In the genomic region with DNA sequence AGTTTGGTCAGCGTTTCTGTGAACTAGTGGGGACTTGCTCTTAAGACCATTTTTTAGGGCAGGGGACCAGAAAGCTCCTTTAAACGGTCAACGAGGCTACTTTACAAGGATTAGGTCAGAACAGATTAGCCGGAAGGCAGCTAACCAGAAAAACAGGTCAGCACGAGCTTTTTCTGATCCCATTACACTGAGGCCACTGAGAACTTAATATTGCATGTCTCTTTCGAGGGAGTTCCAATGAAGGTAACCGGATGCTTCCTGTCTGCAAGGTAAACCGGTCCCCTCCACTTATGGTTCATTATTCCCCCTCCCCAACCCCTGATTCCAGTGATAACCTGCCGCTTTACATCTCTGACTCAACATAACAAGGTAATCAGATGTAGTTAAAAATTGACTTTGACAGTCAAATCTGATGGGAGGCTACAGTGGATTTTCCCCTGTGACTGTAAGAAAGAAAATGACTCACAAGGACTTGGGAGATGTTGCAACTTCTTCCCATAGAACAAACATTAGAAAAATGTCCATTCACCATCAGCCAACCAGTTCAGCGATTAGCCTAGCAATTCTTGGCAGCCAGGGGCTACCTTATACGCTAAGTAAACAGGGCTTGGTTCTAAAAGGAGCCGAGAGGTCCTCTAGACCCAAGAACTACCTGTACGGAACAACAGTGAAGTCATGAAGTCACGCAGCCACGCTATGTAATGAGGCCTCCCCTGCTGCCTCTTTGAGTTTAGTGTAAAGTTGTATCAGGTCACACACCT, we compare ENCODE assay signal across 10 mouse cellular contexts. TPM values are rescaled to one million over a fixed set of nuclear protein-coding genes. Genes with fewer than 3 reads are reported as not detected.
DNase-seq lines count a peak whose midpoint lies in the region; ATAC-seq and TF ChIP-seq lines count a peak whose summit lies in the region.
"Had no signal": no experiment of that assay in that cellular context is flagged by ENCODE, and none has a peak within 500 bp of the region (broad histone marks: within the 10 kb centered on the region; RNA-seq: fewer than 3 reads in every experiment).

No protein-coding gene starts in this region.

- no peak overlapping the region for H3K9ac ChIP-seq in hindbrain, embryonic 13.5 days
- H3K9ac ChIP-seq: heart, embryonic 13.5 days; liver, embryonic 15.5 days had no signal

- ATAC-seq in erythroblast, adult 5-6 weeks (replicated peaks; ENCODE audit: low FRiP score, poor library complexity, severe bottlenecking) = no peak
- no peak for ATAC-seq in hindbrain, embryonic 13.5 days (ENCODE audit: low FRiP score)

- peak overlapping the region; percentile 27 for H3K27ac ChIP-seq in kidney, adult 2 months (ENCODE audit: insufficient read depth, low read depth, low read length)
- no peak overlapping the region for H3K27ac ChIP-seq in hindbrain, embryonic 13.5 days
- H3K27ac ChIP-seq: heart, embryonic 13.5 days; liver, embryonic 15.5 days had no signal

- DNase-seq in urinary bladder, postnatal 36 days (ENCODE audit: low spot score in 2 of 2) = peak; percentile 41 to 46
- DNase-seq in urinary bladder, adult 2 months (ENCODE audit: low spot score) = no peak
- DNase-seq in kidney, adult 2 months = peak; percentile 43
- peak; percentile 42 for DNase-seq in lung, postnatal 10 days
- peak; percentile 43 for DNase-seq in yolk sac, embryonic 10.5 days (ENCODE audit: low spot score)
- no peak for DNase-seq in left cerebral cortex, postnatal 10 days (ENCODE audit: extremely low spot score in 1 of 2, low spot score in 2 of 2)

- H3K4me1 ChIP-seq in kidney, adult 2 months (ENCODE audit: control insufficient read depth, insufficient read depth, low read length) = peaks cover 3% of the 10 kb centered on the region; the same call in 1 of the 2 replicates
- peaks cover 6% of the 10 kb centered on the region; the same call in 1 of the 2 replicates for H3K4me1 ChIP-seq in hindbrain, embryonic 13.5 days (replicated peaks)
- H3K4me1 ChIP-seq: heart, embryonic 13.5 days had no signal

- no peaks in the 10 kb centered on the region for H3K27me3 ChIP-seq in kidney, adult 2 months (replicated peaks; ENCODE audit: control insufficient read depth, insufficient read depth, low read length)
- H3K27me3 ChIP-seq in hindbrain, embryonic 13.5 days = no peaks in the 10 kb centered on the region
- H3K27me3 ChIP-seq: heart, embryonic 13.5 days; liver, embryonic 15.5 days had no signal

- no peak overlapping the region for H3K4me2 ChIP-seq in hindbrain, embryonic 13.5 days
- H3K4me2 ChIP-seq: heart, embryonic 13.5 days; liver, embryonic 15.5 days had no signal

- no peak for TF ChIP-seq POLR2A in kidney, adult 2 months (IDR thresholded peaks at IDR 0.05; ENCODE audit: low read depth, low read length)

- peaks cover 6% of the 10 kb centered on the region for H3K36me3 ChIP-seq in kidney, adult 2 months (ENCODE audit: control insufficient read depth, insufficient read depth, low read length)
- peaks cover 21% of the 10 kb centered on the region for H3K36me3 ChIP-seq in hindbrain, embryonic 13.5 days

- H3K4me3 ChIP-seq in kidney, adult 2 months (ENCODE audit: insufficient read depth, low read depth, low read length) = no peak overlapping the region
- no peak overlapping the region for H3K4me3 ChIP-seq in hindbrain, embryonic 13.5 days
- H3K4me3 ChIP-seq: heart, embryonic 13.5 days; liver, embryonic 15.5 days had no signal

- intact Hi-C loops in left cerebral cortex, postnatal 10 days (cut with DNase I) = no loop called here

- 52% methylated on average over 15 of the region's 15 CpGs for WGBS in kidney, adult 2 months
- 88% methylated on average over 15 of the region's 15 CpGs for WGBS in hindbrain, embryonic 13.5 days

- no peaks in the 10 kb centered on the region for H3K9me3 ChIP-seq in hindbrain, embryonic 13.5 days
- H3K9me3 ChIP-seq: heart, embryonic 13.5 days; liver, embryonic 15.5 days had no signal

- TF ChIP-seq CTCF in kidney, adult 2 months (conservative IDR thresholded peaks at IDR 0.05; ENCODE audit: insufficient read depth, insufficient read length, low read depth, low read length) = no peak

RNA-seq across cellular contexts. Expression of a gene that starts 15.0 kb away (rescaled TPM):
- polyA plus RNA-seq in urinary bladder, adult 2 months (2012; rRNA removed) = 104 and 109 TPM in 2 replicates
- polyA plus RNA-seq in kidney, adult 2 months (2012; rRNA removed) = 89.2 and 97.9 TPM in 2 replicates
- 10 to 100 TPM; 25.7 to 31.9 TPM for total RNA-seq in left cerebral cortex, postnatal 10 days (2021)
- total RNA-seq in erythroblast, adult 5-6 weeks (2015; ENCODE audit: low replicate concordance) = 71.5 and 102 TPM in 2 replicates
- total RNA-seq in erythroblast, adult 5-6 weeks (2017; ENCODE audit: low replicate concordance) = 50.3 and 72.4 TPM in 2 replicates
- 54.8 and 55.0 TPM in 2 replicates for polyA plus RNA-seq in hindbrain, embryonic 13.5 days (2015; fragmentation: Nextera tagmentation; extraction: Ambion mirVana)

Comparison
In these comparisons a context has a peak if more than half of its experiments do, and no peak if none do; other contexts are left out.
1. DNase-seq: peak in urinary bladder, postnatal 36 days (2 of 2), kidney, adult 2 months (single experiment), lung, postnatal 10 days (single experiment) and yolk sac, embryonic 10.5 days (single experiment); none in urinary bladder, adult 2 months (single experiment) and left cerebral cortex, postnatal 10 days (0 of 2).